Mouse (Mus musculus) retina, postnatal 7 days (tissue): ENCODE results near the gene Ank3.
A peak's percentile ranks its signal among the peaks of the same experiment; 100 is the strongest.

Source experiments
- DNase-seq: peaks from one replicate; pipeline ENCODE4 v3.0.0-alpha.2; 2012; ENCODE audit warnings: low read depth, low spot score

Ank3 gene

GRCm38 (mm10) chr10:70049771-70050170 lies 651.2 kb downstream of the Ank3 start:
- DNase-seq, result no peak

- no peak for DNase-seq
Measured at GRCm38 (mm10) chr10:70055291-70055690, 656.7 kb downstream of the Ank3 start.

GRCm38 (mm10) chr10:70057064-70057463 lies 658.5 kb downstream of the Ank3 start:
- no peak for DNase-seq

GRCm38 (mm10) chr10:70060021-70060688 lies 661.6 kb downstream of the Ank3 start:
- DNase-seq, result no peak

GRCm38 (mm10) chr10:70060689-70061081 lies 662.1 kb downstream of the Ank3 start:
- peak; percentile 65 for DNase-seq

GRCm38 (mm10) chr10:70063881-70064555 lies 665.4 kb downstream of the Ank3 start:
- DNase-seq, result no peak

GRCm38 (mm10) chr10:70065191-70065590 lies 666.6 kb downstream of the Ank3 start:
- DNase-seq, result no peak

- no peak for DNase-seq
Measured at GRCm38 (mm10) chr10:70066497-70067168, 668.1 kb downstream of the Ank3 start.

GRCm38 (mm10) chr10:70067169-70068115 lies 668.9 kb downstream of the Ank3 start:
- DNase-seq, result no peak

GRCm38 (mm10) chr10:70069321-70069720 lies 670.7 kb downstream of the Ank3 start:
- DNase-seq, result no peak

GRCm38 (mm10) chr10:70071334-70071733 lies 672.8 kb downstream of the Ank3 start:
- no peak for DNase-seq
